Mouse (Mus musculus): ENCODE measurements around the gene Fndc9. TPM values are rescaled to one million over a fixed set of nuclear protein-coding genes. Genes with fewer than 3 reads are reported as not detected.

Gene Fndc9
- total RNA-seq (2018; cell fraction: chromatin; rRNA removed), result under 1 TPM in 1 of 26 experiments, not detected in 25; 0.37 TPM
- not detected for total RNA-seq (2018; cell fraction: cytosol; rRNA removed)
- under 1 TPM in 1 of 26 experiments, not detected in 25; 0.37 TPM for total RNA-seq (2018; cell fraction: nucleus; rRNA removed)
- not detected in 3 replicates for polyA plus RNA-seq (2018)

GRCm38 (mm10) chr11:46235334-46235733 lies at the start of gene Fndc9:
Gene Fndc9, plus strand, starts transcription at chr11:46235531.
- H3K36me3 ChIP-seq (ENCODE audit: inconsistent target), result peaks cover 48% of the 10 kb centered on the region
- 95% methylated on average over 11 of the region's 11 CpGs for WGBS (ENCODE audit: missing documents)

GRCm38 (mm10) chr11:46188283-46188682 lies 47.0 kb upstream of the Fndc9 start:
- Histone ChIP-seq H3K4me3 (ENCODE audit: inconsistent target) (no peak overlapping the region), H3K27ac (no peak overlapping the region), H3K36me3 (ENCODE audit: inconsistent target) (no peaks in the 10 kb centered on the region), H3K79me2 (ENCODE audit: inconsistent target) (no peaks in the 10 kb centered on the region)
- 75% methylated on average over 2 of the region's 2 CpGs for WGBS (ENCODE audit: missing documents)

More at GRCm38 (mm10) chr11:46235334-46235733, at the start of gene Fndc9:
- Histone ChIP-seq H3K27ac (no peak within 1 kb of the TSS), H3K4me3 (ENCODE audit: inconsistent target) (no peak within 1 kb of the TSS), H3K79me2 (ENCODE audit: inconsistent target) (no peaks in the 10 kb centered on the region)

GRCm38 (mm10) chr11:46194175-46194574 lies 41.2 kb upstream of the Fndc9 start:
- H3K4me3 ChIP-seq (ENCODE audit: inconsistent target), result no peak overlapping the region
- no peaks in the 10 kb centered on the region for H3K79me2 ChIP-seq (ENCODE audit: inconsistent target)
- WGBS (ENCODE audit: missing documents), result 96% methylated on average over 4 of the region's 4 CpGs
- no peak overlapping the region for H3K27ac ChIP-seq
- peaks cover 28% of the 10 kb centered on the region for H3K36me3 ChIP-seq (ENCODE audit: inconsistent target)

- H3K4me3 ChIP-seq (ENCODE audit: inconsistent target), result no peak overlapping the region
- 96% methylated on average over 11 of the region's 11 CpGs for WGBS (ENCODE audit: missing documents)
- H3K79me2 ChIP-seq (ENCODE audit: inconsistent target), result no peaks in the 10 kb centered on the region
- H3K27ac ChIP-seq, result no peak overlapping the region
- H3K36me3 ChIP-seq (ENCODE audit: inconsistent target), result peaks cover 57% of the 10 kb centered on the region
Observed at GRCm38 (mm10) chr11:46200664-46201063, 34.7 kb upstream of the Fndc9 start.

- WGBS (ENCODE audit: missing documents), result 93% methylated on average over 20 of the region's 20 CpGs
- Histone ChIP-seq H3K79me2 (ENCODE audit: inconsistent target) (no peaks in the 10 kb centered on the region), H3K27ac (no peak overlapping the region), H3K4me3 (ENCODE audit: inconsistent target) (no peak overlapping the region), H3K36me3 (ENCODE audit: inconsistent target) (peaks cover 69% of the 10 kb centered on the region)
Observed at GRCm38 (mm10) chr11:46201636-46202546, 33.4 kb upstream of the Fndc9 start.

- H3K36me3 ChIP-seq (ENCODE audit: inconsistent target), result peaks cover 73% of the 10 kb centered on the region
- no peaks in the 10 kb centered on the region for H3K79me2 ChIP-seq (ENCODE audit: inconsistent target)
- no peak overlapping the region for H3K4me3 ChIP-seq (ENCODE audit: inconsistent target)
- no peak overlapping the region for H3K27ac ChIP-seq
- WGBS (ENCODE audit: missing documents), result 94% methylated on average over 10 of the region's 10 CpGs
Observed at GRCm38 (mm10) chr11:46202547-46202887, 32.8 kb upstream of the Fndc9 start.

- Histone ChIP-seq H3K79me2 (ENCODE audit: inconsistent target) (no peaks in the 10 kb centered on the region), H3K27ac (no peak overlapping the region), H3K4me3 (ENCODE audit: inconsistent target) (no peak overlapping the region), H3K36me3 (ENCODE audit: inconsistent target) (peaks cover 64% of the 10 kb centered on the region)
- WGBS (ENCODE audit: missing documents), result 95% methylated on average over 9 of the region's 9 CpGs
Observed at GRCm38 (mm10) chr11:46204841-46205240, 30.5 kb upstream of the Fndc9 start.

GRCm38 (mm10) chr11:46205639-46206409 lies 29.5 kb upstream of the Fndc9 start:
- peaks cover 54% of the 10 kb centered on the region for H3K36me3 ChIP-seq (ENCODE audit: inconsistent target)
- 86% methylated on average over 17 of the region's 17 CpGs for WGBS (ENCODE audit: missing documents)
- no peaks in the 10 kb centered on the region for H3K79me2 ChIP-seq (ENCODE audit: inconsistent target)
- no peak overlapping the region for H3K27ac ChIP-seq
- no peak overlapping the region for H3K4me3 ChIP-seq (ENCODE audit: inconsistent target)

- 96% methylated on average over 2 of the region's 2 CpGs for WGBS (ENCODE audit: missing documents)
- Histone ChIP-seq H3K79me2 (ENCODE audit: inconsistent target) (no peaks in the 10 kb centered on the region), H3K27ac (no peak overlapping the region), H3K4me3 (ENCODE audit: inconsistent target) (no peak overlapping the region), H3K36me3 (ENCODE audit: inconsistent target) (peaks cover 48% of the 10 kb centered on the region)
Observed at GRCm38 (mm10) chr11:46209884-46210283, 25.4 kb upstream of the Fndc9 start.

- H3K79me2 ChIP-seq (ENCODE audit: inconsistent target), result no peaks in the 10 kb centered on the region
- WGBS (ENCODE audit: missing documents), result 77% methylated on average over 3 of the region's 3 CpGs
- peaks cover 29% of the 10 kb centered on the region for H3K36me3 ChIP-seq (ENCODE audit: inconsistent target)
- no peak overlapping the region for H3K4me3 ChIP-seq (ENCODE audit: inconsistent target)
- no peak overlapping the region for H3K27ac ChIP-seq
Observed at GRCm38 (mm10) chr11:46211858-46212257, 23.5 kb upstream of the Fndc9 start.

GRCm38 (mm10) chr11:46213844-46214243 lies 21.5 kb upstream of the Fndc9 start:
- H3K79me2 ChIP-seq (ENCODE audit: inconsistent target), result no peaks in the 10 kb centered on the region
- no peak overlapping the region for H3K27ac ChIP-seq
- H3K36me3 ChIP-seq (ENCODE audit: inconsistent target), result peaks cover 20% of the 10 kb centered on the region; the same call in 1 of the 2 replicates
- 89% methylated on average over 5 of the region's 5 CpGs for WGBS (ENCODE audit: missing documents)
- H3K4me3 ChIP-seq (ENCODE audit: inconsistent target), result no peak overlapping the region

- no peaks in the 10 kb centered on the region for H3K79me2 ChIP-seq (ENCODE audit: inconsistent target)
- WGBS (ENCODE audit: missing documents), result 94% methylated on average over 14 of the region's 14 CpGs
- H3K27ac ChIP-seq, result no peak overlapping the region
- peaks cover 20% of the 10 kb centered on the region; the same call in 1 of the 2 replicates for H3K36me3 ChIP-seq (ENCODE audit: inconsistent target)
- H3K4me3 ChIP-seq (ENCODE audit: inconsistent target), result no peak overlapping the region
Observed at GRCm38 (mm10) chr11:46214368-46215230, 20.7 kb upstream of the Fndc9 start.

GRCm38 (mm10) chr11:46215354-46215753 lies 20.0 kb upstream of the Fndc9 start:
- Histone ChIP-seq H3K4me3 (ENCODE audit: inconsistent target) (no peak overlapping the region), H3K79me2 (ENCODE audit: inconsistent target) (no peaks in the 10 kb centered on the region), H3K27ac (no peak overlapping the region), H3K36me3 (ENCODE audit: inconsistent target) (peaks cover 22% of the 10 kb centered on the region; the same call in 1 of the 2 replicates)
- whole genome bisulfite sequencing (ENCODE audit: missing documents), result 53% methylated on average over 3 of the region's 3 CpGs

- Histone ChIP-seq H3K27ac (no peak overlapping the region), H3K4me3 (ENCODE audit: inconsistent target) (no peak overlapping the region), H3K79me2 (ENCODE audit: inconsistent target) (no peaks in the 10 kb centered on the region), H3K36me3 (ENCODE audit: inconsistent target) (peaks cover 28% of the 10 kb centered on the region)
- WGBS (ENCODE audit: missing documents), result 83% methylated on average over 7 of the region's 7 CpGs
Observed at GRCm38 (mm10) chr11:46216669-46217068, 18.7 kb upstream of the Fndc9 start.
